Mouse (Mus musculus): ENCODE measurements around the gene Rbpms2.

Rbpms2 gene

DNA sequence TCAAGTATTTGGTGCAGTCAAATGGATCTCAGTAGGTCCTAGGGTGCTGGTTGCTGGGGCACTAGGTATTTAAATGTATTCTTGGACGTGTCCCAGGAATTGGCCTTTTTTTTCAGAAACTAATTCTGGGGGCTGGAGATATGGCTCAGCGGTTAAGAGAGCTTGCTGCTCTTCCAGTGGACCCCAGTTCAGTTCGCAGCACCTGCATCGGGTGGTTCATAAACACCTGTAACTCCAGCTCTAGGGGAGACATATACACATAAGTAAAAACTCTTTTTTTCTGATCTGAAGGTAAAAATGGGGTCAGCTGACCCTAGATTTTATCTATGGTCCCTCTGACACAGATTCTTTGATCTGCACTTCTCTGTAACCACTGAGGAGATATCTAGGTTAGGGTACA, 8.3 kb upstream of the Rbpms2 start:
- DNase-seq (ENCODE audit: low read depth), result no peak

DNA sequence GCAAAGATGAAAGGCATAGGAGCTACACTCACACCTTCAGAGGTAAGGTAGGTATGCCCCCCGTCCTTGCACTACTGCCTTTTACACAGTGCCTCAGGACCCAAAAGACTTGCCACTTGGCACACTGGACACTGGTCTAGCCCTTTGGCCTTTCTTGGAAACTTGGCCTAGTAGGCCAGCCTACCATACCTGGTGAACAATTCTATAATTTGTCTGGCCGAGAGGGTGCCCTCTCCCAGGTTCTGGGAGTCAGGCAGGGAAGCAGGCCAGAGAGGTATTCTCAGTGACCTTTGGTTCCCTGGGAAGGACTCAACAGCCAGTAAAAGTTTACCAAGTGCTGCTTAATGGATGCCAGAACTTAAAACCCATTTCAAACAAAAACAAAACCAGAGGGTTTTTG, 7.8 kb upstream of the Rbpms2 start:
- DNase-seq (ENCODE audit: low read depth), result no peak

DNA sequence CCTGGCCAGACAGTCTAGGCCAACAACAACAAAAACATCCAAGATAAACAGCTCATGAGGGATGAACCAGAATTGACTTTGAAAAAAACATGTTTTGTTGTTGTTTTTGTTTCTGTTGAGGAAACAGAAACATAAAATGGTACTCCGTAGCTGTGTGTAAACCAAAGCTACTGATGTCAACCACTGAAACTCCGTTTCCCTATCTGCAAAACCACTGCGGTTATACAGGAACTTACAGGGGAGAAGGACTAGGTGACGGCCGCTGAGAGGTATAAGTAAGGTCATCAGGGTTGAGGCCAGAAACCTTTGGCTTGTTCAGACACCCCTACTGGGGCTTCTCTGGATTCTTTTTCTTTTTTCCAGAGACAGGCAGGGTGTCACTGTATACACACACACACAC, 6.6 kb upstream of the Rbpms2 start:
- no peak for DNase-seq (ENCODE audit: low read depth)

DNA sequence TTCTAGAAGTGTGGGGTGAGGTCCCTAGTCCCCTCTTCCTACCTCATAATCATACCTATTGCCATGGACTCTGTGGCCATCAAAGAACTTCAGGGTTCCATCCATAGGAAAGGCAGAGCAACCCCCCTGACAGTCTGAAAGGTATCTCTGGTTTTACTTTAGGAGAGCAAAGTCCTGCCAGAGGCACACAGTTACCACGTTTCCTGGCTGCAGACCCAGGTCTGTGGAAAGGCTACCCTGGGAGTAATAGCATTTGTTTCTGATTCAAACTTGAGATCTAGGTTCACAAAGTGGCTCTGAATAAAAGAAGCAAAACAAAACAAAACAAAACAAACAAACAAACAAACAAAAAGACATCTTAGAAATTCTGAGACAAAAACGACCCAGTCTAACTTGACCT, 5.2 kb upstream of the Rbpms2 start:
- no peak for DNase-seq (ENCODE audit: low read depth)

DNA sequence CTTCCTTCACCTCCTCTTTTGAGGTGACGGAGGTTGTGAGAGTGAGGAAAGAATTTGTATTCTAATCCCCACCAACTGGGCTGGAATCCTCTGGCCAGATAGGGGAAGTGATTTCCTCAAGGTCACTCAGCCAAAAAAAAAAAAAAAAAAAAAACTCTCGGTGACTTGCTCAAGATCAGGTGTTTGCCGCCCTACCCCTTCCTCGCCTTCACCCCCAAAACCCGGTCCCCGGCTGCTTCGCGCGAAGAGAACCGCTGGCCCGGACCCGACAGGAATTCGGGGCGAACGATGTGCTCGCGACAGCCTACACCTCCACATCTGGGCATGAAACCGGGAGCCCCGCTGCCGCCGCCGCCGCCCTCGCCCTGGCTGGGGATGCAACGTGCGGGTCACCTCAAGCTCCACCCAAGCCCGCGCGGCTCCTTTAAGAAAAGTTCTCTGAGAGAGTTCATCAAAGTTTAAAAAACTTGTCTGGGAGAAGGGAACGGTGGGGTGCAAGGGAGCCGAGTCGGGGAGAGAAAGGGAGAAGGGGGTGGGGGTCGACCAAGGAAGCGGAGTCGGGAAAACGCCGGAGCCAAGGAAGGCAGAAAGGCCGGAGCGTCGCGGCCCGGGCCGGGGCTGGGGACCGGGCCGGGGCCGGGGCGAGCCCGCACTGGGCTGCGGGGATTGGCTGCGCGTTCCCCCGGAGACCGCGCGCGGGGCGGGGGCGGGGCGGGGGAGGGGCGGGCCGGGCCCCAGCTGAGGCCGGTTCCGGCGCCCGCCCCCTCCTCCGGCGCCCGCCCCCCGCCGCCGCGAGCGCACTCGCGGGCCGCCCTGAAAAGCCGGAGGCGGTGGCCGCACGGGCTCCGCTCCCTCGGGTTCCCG, 551 bp downstream of the Rbpms2 start:
- DNase-seq (ENCODE audit: low read depth), result no peak

DNA sequence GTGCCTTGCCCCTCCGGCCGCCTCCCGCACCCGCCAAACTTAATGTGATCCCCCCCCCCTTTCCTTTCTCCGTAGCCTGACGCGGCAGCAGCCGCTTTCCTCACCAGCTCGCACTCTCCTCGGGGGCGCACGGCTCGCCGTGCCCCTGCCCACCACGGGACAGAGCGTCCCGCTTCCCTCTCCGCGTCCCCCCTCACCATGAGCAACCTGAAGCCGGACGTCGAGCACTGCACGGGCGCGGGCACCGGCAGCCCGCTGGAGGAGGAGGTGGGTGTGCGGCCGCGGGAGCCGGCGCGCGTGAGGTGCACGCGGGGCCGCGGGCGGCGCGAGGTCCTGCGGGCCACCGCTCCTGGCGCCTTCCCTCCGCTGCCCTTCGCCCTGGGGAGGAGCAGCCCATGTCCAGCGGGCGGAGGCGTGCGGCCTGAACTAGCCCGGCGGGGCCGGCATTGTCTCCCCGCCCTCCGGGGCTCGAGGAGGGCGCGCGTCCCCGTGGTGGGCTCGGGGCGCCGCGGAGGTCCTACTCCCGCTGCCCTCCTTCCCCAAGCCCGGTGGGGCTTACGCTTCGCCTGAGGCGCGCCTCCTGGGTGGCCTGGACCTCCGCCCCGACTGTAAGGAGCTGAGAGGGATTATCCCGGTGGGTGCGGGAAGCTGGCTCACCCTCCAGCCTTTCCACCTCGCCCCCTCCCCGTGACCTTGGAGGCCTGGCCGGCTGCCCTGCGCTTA, 1.3 kb downstream of the Rbpms2 start:
- no peak for DNase-seq (ENCODE audit: low read depth)

DNA sequence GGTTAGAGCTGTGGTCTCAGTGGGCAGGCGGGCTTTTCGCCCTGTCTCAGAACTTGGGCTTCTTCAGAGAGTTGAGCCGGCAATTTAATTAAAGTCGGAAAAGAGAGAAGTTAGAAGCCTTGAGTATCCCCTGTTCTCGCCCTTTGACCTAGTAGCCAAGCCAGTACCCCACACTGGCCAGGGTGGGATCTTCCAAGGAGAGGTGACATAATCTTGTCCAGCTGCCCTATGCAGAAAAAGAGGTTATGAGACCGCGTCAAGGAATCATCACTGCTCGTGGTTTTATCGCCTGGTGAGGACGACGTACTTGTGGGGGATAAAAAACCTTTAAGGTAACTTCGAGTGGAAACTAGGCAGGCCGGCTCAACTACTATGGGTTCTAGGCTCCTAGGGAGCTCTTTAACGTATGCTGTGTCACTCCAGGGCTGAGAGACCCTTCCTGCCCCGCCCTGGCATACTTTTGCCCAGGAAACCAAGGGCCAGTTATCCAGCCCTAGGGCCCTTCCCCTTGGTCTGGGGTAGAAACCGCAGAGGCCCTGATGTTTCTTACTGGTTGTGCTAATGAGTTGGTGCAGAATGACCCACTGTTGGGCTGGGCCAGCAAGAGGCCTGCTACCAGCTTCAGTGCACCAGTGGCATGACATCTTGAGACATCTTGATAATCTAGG, 2.0 kb downstream of the Rbpms2 start:
- DNase-seq (ENCODE audit: low read depth), result no peak

DNA sequence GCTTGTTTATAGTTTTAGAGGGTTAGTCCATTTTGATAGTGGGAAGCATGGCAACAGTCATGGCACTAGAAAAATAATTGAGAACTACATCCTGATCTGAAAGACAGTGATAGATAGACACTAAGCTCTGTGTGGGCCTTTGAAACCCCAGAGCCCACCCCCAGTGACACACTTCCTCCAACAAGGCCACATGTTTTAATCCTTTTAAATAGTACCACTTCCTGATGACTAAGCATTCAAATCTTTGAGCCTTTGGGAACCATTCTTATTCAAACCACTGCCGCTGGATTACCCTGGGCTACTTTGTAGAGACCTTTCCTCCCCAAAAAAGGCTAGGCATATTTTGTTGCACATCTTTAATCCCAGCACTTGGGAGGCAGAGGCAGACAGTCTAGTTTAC, 6.3 kb downstream of the Rbpms2 start:
- DNase-seq (ENCODE audit: low read depth), result no peak

DNA sequence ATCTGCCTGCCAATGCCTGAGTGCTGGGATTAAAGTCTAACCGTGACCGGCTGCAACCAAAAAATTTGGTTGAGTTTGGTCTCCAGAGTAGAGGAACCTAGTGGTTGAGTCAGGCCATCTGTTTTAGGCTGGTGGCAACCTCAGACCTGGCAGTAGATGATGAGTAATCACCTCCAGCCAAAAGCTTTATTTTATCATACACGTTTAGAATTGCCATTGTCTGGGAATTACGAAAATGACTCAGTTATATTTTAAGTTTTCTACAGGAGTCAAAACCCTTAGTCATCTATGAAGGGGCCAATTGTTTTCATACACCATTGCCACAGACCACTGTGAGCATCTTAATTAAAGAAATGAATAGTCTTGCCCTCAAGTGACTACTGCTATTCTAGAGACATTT, 7.5 kb downstream of the Rbpms2 start:
- no peak for DNase-seq (ENCODE audit: low read depth)

DNA sequence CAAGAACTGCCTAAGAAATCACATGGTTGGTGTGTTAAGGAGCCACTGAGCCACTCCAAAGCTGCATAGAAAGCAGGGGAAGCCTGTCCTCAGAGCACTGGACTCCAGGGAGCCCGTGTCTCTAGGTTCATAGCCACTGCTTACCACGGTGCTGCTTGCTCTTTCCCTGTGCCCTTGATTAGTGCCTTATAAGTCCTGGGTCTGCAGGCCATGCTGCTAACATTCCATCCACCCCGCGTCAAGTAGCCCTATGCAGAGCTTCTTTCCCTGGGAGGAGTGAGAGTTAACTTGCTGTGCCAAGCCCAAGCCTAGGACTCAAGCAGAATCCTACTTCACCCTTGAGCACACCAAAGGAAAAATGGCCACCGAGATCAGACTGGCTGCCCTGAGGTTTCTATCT, 9.6 kb downstream of the Rbpms2 start:
- no peak for DNase-seq (ENCODE audit: low read depth)

DNA sequence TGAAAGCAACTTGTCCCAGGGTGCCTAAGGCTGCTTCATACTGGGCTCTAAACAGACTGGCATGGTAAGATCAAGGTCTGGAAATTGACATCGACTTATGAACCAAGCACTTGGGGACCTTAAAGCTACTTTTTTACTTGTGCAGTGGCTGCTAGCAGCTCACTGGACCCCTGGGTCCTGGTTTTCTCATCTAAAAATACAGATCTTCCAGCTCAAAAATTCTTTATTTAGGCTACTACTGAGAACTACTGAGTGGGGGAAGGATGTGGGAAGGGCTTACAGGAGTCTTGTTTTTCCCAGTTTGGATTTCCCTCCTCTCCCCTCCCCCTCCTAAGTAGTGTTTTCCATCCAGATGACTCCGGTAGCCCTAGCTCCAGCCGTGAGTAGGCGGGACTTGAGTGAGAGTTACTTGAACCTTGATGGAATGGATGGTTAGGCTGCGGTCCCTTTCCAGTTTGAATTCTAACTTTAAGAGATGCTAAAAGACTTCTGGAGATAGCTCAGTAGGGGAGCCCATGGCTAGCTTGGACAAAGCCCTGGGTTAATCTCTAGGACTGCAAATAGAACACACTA, 11.5 kb downstream of the Rbpms2 start:
- no peak for DNase-seq (ENCODE audit: low read depth)

DNA sequence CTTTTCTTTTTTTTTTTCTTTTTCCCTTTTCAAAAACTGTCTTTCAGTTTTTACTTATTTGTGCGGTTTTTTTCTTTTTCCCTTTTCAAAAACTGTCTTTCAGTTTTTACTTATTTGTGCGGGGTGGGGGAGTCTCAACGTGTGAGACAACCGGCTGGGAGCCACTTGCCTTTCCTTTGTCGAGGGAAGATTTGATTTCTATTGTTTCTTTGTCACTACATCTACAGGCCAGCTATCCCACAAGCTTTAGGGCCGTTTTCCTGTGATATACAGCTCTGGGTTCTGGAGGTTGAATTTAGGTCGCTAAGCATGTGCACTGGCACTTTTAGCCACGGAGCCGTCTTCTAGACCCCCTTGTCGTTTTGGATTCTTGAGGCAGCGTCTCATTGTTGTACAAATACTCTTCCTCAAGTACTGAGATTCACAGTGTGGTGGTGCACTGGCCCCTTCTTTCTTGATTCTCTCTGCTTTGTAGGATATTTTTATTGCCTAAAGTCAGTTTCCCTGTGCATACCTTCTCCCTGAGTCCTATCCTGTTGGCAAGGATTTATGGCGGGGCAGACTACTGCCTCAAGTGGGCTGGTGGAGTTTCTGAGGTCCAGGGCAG, 12.1 kb downstream of the Rbpms2 start:
- peak; percentile 33 for DNase-seq (ENCODE audit: low read depth)

DNA sequence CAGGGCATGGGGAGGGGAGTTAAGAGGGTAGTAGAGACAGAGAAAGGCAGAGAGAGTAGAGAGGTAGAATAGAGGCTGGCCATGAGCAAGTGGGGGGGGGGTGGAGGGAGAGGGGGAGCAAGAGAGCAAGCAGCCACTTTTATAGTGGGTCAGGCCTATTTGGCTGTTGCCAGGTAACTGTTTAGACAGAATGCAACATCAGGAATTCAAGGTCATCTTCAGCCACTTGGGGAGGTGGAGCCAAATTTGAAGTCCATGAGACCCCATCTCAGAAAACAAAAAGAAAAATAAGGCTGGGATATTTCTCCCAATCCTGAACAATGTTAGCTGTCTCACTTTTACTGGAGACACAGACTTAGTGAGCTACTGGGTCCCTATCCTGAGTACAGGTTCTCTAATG, 13.1 kb downstream of the Rbpms2 start:
- DNase-seq (ENCODE audit: low read depth), result no peak

DNA sequence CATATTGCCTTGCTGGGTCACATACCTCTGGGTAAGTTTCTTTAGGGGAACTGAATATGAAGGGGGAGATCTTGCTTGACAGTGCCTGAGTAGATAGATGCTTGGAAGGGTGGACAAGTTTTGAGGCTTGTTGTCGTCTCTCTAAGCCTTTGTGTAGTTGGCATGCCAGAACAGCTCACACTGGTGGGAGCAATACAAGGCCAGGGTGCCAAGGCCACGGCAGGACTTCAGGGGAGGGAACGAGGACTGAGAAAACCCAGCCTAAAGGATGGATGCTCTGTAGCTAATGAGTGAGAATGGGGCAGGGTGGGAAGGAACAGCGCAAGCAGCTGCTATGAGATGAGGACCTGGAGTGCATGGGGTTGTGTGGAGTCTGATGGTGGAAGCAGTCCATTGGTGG, 15.5 kb downstream of the Rbpms2 start:
- DNase-seq (ENCODE audit: low read depth), result no peak

DNA sequence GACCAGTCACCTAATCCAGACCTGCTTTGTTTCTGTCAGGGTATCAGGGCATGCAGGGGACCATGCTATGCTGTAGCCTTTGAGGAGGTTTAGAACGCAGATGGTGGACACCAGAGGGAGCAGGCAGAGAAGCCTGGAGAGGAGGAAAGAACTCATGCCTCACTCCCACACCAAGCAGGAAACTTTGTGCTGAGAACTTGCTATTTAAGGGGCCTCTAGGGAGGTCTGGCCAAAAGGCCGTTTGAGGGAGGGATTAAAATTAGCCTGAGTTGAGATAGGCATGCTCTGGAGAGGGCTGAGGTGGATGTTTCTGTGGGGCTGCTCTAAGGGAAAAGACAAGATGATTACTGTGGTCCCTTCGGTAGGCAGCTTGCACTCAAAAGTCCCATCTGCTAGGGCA, 16.5 kb downstream of the Rbpms2 start:
- DNase-seq (ENCODE audit: low read depth), result no peak

DNA sequence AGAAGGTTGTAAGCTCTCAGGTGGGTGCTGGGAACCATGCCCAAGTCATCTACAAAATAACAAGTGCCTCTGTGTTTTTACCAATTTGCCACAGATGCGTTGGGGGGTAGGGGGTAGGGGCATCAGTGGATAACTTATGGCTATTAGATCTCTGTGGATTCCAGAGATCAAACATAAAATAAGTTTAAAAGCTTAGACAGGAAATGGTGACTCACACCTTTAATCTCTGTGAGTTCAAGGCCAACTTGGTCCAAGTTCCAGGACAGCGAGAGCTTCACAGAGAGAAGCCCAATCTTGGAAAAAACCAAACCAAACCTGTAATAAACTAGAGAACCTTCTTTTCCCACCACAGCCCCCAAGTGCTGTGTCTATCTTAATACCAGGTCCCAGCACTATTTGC, 17.3 kb downstream of the Rbpms2 start:
- DNase-seq (ENCODE audit: low read depth), result no peak

DNA sequence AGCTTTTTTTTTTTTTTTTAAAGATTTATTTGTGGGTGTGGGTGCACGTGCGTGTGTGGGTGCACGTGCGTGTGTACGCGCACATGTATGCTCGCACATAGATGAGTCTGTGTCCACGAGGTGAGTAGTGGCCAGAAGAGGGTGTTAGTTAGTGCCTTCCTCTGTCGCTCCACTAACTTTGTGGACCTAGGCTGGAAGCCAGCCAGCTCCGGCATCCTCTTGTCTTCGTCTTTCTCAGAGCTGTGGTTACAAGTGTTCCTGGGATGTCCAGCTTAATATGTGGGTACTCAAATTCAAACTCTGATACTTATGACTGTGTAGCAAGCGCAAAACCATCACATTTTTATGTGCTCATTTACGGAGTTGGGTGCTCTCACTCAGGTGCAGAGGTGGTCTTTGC, 19.3 kb downstream of the Rbpms2 start:
- no peak for DNase-seq (ENCODE audit: low read depth)

DNA sequence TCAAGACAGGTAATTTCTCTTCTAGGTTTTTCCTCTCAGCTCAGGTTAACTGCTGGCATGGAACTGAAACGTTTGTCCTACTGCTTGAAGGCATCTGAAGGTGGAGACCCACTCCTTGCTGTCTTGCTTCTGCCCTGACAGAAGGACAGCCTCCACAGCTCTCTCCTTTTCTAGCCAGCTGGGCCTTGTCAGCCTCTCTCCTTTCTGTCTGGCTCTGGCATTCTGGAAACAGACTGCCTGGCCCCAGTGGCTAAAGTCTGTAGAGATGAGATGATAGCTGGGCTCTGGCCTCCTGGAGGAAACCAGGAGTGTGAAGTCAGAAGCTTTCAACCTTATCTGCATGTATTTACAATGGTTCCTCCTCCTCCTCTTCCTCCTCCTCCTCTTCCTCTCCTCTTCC, 20.5 kb downstream of the Rbpms2 start:
- no peak for DNase-seq (ENCODE audit: low read depth)

DNA sequence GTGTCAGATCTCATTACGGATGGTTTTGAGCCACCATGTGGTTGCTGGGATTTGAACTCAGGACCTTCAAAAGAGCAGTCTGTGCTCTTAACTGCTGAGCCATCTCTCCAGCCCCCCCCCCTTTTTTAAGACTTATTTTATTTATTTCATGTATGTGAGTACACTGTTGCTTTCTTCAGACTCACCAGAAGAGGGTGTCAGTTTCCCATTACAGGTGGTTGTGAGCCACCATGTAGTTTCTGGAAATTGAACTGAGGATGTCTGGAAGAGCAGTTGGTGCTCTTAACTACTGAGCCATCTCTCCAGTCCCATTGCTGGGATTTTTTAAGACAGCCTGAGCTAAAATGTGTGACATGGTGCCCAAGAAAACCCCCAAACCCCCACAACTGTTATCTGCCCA, 22.5 kb downstream of the Rbpms2 start:
- peak; percentile 20 for DNase-seq (ENCODE audit: low read depth)

DNA sequence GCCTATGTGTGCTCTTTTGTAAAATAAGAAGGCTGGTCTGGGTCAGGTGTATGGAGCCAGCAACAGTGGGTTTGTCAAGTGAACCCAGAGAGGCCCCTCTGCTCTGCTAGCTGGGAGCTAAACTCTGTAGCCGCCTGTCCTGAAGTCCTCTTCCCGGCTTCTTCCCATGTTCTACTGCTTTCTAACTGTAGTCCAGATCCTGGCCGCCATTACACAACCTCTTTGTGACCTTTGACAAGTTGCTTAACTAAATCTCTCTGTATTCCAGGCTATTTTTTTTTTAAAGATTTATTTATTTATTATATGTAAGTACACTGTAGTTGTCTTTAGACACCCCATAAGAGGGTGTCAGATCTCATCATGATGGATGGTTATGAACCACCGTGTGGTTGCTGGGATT, 24.3 kb downstream of the Rbpms2 start:
- DNase-seq (ENCODE audit: low read depth), result no peak

DNA sequence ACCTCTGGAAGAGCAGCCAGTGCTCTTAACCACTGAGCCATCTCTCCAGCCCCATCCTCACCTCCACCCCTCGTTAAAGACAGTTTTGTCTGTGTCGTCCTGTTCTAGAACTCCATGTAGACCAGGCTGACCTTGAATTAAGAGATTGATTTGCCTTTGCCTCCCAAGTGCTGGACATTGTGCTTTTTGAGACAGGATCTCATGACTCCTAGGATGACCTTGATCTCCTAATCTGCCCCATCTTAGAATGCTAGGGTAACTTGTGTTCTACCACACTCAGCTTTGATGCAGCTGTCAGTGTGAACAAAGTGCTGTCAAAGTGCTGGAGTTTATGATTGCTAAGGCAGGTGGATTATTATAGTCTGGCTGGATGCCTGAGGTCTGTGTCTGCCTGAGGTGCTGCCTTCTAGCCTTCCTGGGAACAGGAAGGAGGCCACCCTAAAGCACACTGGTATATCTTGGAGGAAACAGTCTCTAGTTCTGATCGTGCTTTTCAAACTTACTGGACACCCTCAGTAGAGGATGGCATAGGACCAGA, 25.3 kb downstream of the Rbpms2 start:
- no peak for DNase-seq (ENCODE audit: low read depth)

DNA sequence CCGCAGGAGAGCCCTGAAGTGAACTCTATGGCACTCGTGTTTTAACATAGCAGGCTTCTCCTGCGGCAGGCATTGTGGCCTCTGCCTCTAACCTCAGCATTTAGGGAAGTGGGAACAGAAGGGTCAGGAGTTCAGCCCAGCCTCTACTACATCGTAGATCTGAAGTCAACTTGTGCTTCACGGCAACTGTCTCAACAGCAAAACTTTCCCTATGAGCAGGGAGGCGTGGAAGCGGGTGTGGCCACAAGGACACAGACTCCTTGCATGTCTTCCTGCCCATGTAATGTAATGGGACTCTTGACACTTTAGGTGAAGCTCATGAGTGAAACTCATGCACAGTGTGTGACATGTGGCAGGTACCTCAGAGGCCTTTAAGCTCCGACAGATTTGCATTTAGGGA, 26.1 kb downstream of the Rbpms2 start:
- no peak for DNase-seq (ENCODE audit: low read depth)

All from NIH3T3 (cell line).